Mouse (Mus musculus) hindlimb bud, embryonic 11.5 days (tissue): Measurements from ENCODE around the gene Ldhb.

Experiments used
- DNase-seq: peaks from one replicate; pipeline ENCODE4 v3.0.0-alpha.2; 2012; ENCODE audit warnings: low read depth, low spot score; ENCODE audit errors: extremely low spot score

Ldhb gene

GRCm38 (mm10) chr6:142507785-142508162, at the start of gene Ldhb:
TSS of gene Ldhb (minus strand) at chr6:142507957.
- DNase-seq: peak; percentile 72

- no peak for DNase-seq
Observed at GRCm38 (mm10) chr6:142555988-142556387, 48.2 kb upstream of the Ldhb start.

- no peak for DNase-seq
Observed at GRCm38 (mm10) chr6:142551482-142551881, 43.7 kb upstream of the Ldhb start.

- no peak for DNase-seq
Observed at GRCm38 (mm10) chr6:142550871-142551270, 43.1 kb upstream of the Ldhb start.

- no peak for DNase-seq
Observed at GRCm38 (mm10) chr6:142548377-142548776, 40.6 kb upstream of the Ldhb start.

- no peak for DNase-seq
Observed at GRCm38 (mm10) chr6:142545132-142545531, 37.4 kb upstream of the Ldhb start.

GRCm38 (mm10) chr6:142543648-142544047, 35.9 kb upstream of the Ldhb start:
- DNase-seq: no peak

- DNase-seq: no peak
Observed at GRCm38 (mm10) chr6:142542800-142543175, 35.0 kb upstream of the Ldhb start.

- no peak for DNase-seq
Observed at GRCm38 (mm10) chr6:142542082-142542799, 34.5 kb upstream of the Ldhb start.

- DNase-seq: no peak
Observed at GRCm38 (mm10) chr6:142540561-142541160, 32.9 kb upstream of the Ldhb start.

- DNase-seq: no peak
Observed at GRCm38 (mm10) chr6:142540131-142540530, 32.4 kb upstream of the Ldhb start.

- no peak for DNase-seq
Observed at GRCm38 (mm10) chr6:142538503-142538902, 30.7 kb upstream of the Ldhb start.

GRCm38 (mm10) chr6:142533412-142533811, 25.7 kb upstream of the Ldhb start:
- DNase-seq: no peak

GRCm38 (mm10) chr6:142532686-142533085, 24.9 kb upstream of the Ldhb start:
- DNase-seq: no peak

GRCm38 (mm10) chr6:142532141-142532540, 24.4 kb upstream of the Ldhb start:
- DNase-seq: no peak

- DNase-seq: no peak
Observed at GRCm38 (mm10) chr6:142530378-142530777, 22.6 kb upstream of the Ldhb start.

GRCm38 (mm10) chr6:142529680-142530079, 21.9 kb upstream of the Ldhb start:
- no peak for DNase-seq

- DNase-seq: no peak
Observed at GRCm38 (mm10) chr6:142527931-142528562, 20.3 kb upstream of the Ldhb start.

- no peak for DNase-seq
Observed at GRCm38 (mm10) chr6:142524635-142525308, 17.0 kb upstream of the Ldhb start.

- DNase-seq: no peak
Observed at GRCm38 (mm10) chr6:142521591-142522110, 13.9 kb upstream of the Ldhb start.

GRCm38 (mm10) chr6:142519110-142519509, 11.4 kb upstream of the Ldhb start:
- DNase-seq: peak; percentile 54
